Mouse (Mus musculus): ENCODE measurements around the gene Optn. TPM values are rescaled to one million over a fixed set of nuclear protein-coding genes. Genes with fewer than 3 reads are reported as not detected.

Optn gene
- total and polyA plus RNA-seq, 2 experiments from 2014 or later = 28.7 to 35.0 TPM

DNA sequence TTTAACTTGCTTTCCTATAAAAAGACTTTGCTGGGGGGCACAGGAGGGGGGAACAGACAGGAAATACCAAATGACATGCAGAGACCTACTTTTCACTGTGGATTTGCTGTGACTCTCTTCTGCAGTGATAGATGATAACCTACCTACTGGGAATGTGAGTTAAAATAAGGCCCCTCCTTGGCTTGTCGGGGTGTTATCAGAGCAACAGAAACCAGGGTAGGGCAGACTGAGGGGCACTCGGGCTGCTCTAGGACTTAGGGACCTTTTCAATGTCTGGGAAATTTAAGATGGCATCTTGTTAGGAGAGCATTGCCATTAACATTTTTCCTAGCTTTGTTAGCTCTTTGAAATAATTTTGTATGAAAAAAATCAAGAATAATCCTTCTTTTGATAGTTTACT is 40.6 kb downstream of the Optn start:
- DNase-seq (ENCODE audit: low spot score) (no peak), ATAC-seq (ENCODE audit: low FRiP score) (no peak)
- Histone ChIP-seq H3K4me2 (ENCODE audit: low read depth, low read length, poor library complexity, severe bottlenecking) (no peak overlapping the region), H3K27me3 (ENCODE audit: insufficient read depth, low read length) (no peaks in the 10 kb centered on the region), H3K9ac (replicated peaks; ENCODE audit: low read length, poor library complexity, severe bottlenecking) (no peak overlapping the region), H3K9me3 (ENCODE audit: low read length) (no peaks in the 10 kb centered on the region), H3K4me1 (ENCODE audit: insufficient read depth, low read length) (no peaks in the 10 kb centered on the region), H3K36me3 (ENCODE audit: insufficient read depth, low read length) (peaks cover 16% of the 10 kb centered on the region), H3K27ac (ENCODE audit: low read depth, low read length) (no peak overlapping the region), H3K4me3 (ENCODE audit: low read depth, low read length) (no peak overlapping the region)
- no peak for TF ChIP-seq CTCF (IDR thresholded peaks at IDR 0.05)
- 84% methylated on average over 2 of the region's 2 CpGs for WGBS

DNA sequence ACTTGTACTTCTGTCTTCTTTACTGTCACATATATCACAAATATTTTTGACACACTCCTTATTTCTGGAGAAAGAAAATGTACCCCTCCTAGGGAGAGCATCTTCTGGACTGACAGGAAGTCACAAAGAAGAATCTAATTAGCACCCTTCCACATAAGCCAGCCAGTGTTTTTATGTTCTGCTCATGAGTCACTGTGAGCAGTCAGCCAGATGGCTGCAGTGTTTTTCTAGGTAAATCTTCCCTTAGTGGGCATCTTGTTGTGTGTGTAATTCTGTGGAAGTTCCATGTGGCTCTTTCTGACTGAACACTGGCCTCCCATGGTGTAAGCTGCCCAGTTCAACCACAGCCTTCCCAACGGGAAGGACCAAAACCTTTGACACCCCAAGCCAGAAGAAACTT is 44.1 kb downstream of the Optn start:
- no peak for ATAC-seq (ENCODE audit: low FRiP score)
- TF ChIP-seq CTCF (IDR thresholded peaks at IDR 0.05) = no peak

GRCm38 (mm10) chr2:5016922-5017321 is 46.9 kb downstream of the Optn start:
- H3K27ac ChIP-seq (ENCODE audit: low read depth, low read length) = no peak overlapping the region
- H3K9ac ChIP-seq (replicated peaks; ENCODE audit: low read length, poor library complexity, severe bottlenecking) = no peak overlapping the region
- peaks cover 4% of the 10 kb centered on the region for H3K36me3 ChIP-seq (ENCODE audit: insufficient read depth, low read length)
- no peaks in the 10 kb centered on the region for H3K4me1 ChIP-seq (ENCODE audit: insufficient read depth, low read length)
- TF ChIP-seq CTCF (IDR thresholded peaks at IDR 0.05) = no peak
- WGBS = 91% methylated on average over 7 of the region's 7 CpGs
- H3K4me3 ChIP-seq (ENCODE audit: low read depth, low read length) = no peak overlapping the region
- H3K27me3 ChIP-seq (ENCODE audit: insufficient read depth, low read length) = no peaks in the 10 kb centered on the region
- no peaks in the 10 kb centered on the region for H3K9me3 ChIP-seq (ENCODE audit: low read length)
- H3K4me2 ChIP-seq (ENCODE audit: low read depth, low read length, poor library complexity, severe bottlenecking) = no peak overlapping the region
- no peak for DNase-seq (ENCODE audit: low spot score)
- ATAC-seq (ENCODE audit: low FRiP score) = no peak

More for the DNA sequence above, 44.1 kb downstream of the Optn start:
- DNase-seq (ENCODE audit: low spot score) = no peak
- Histone ChIP-seq H3K27ac (ENCODE audit: low read depth, low read length) (no peak overlapping the region), H3K36me3 (ENCODE audit: insufficient read depth, low read length) (peaks cover 4% of the 10 kb centered on the region), H3K4me1 (ENCODE audit: insufficient read depth, low read length) (no peaks in the 10 kb centered on the region), H3K9ac (replicated peaks; ENCODE audit: low read length, poor library complexity, severe bottlenecking) (no peak overlapping the region), H3K27me3 (ENCODE audit: insufficient read depth, low read length) (no peaks in the 10 kb centered on the region), H3K4me2 (ENCODE audit: low read depth, low read length, poor library complexity, severe bottlenecking) (no peak overlapping the region), H3K4me3 (ENCODE audit: low read depth, low read length) (no peak overlapping the region), H3K9me3 (ENCODE audit: low read length) (no peaks in the 10 kb centered on the region)
- 64% methylated on average over 1 of the region's 1 CpGs for WGBS

GRCm38 (mm10) chr2:5015527-5015926 is 48.3 kb downstream of the Optn start:
- no peak overlapping the region for H3K9ac ChIP-seq (replicated peaks; ENCODE audit: low read length, poor library complexity, severe bottlenecking)
- no peak overlapping the region for H3K4me3 ChIP-seq (ENCODE audit: low read depth, low read length)
- no peak overlapping the region for H3K27ac ChIP-seq (ENCODE audit: low read depth, low read length)
- no peak for DNase-seq (ENCODE audit: low spot score)
- WGBS = 77% methylated on average over 6 of the region's 6 CpGs
- H3K9me3 ChIP-seq (ENCODE audit: low read length) = no peaks in the 10 kb centered on the region
- no peaks in the 10 kb centered on the region for H3K4me1 ChIP-seq (ENCODE audit: insufficient read depth, low read length)
- H3K36me3 ChIP-seq (ENCODE audit: insufficient read depth, low read length) = peaks cover 4% of the 10 kb centered on the region
- H3K4me2 ChIP-seq (ENCODE audit: low read depth, low read length, poor library complexity, severe bottlenecking) = no peak overlapping the region
- no peak for ATAC-seq (ENCODE audit: low FRiP score)
- TF ChIP-seq CTCF (IDR thresholded peaks at IDR 0.05) = no peak
- H3K27me3 ChIP-seq (ENCODE audit: insufficient read depth, low read length) = no peaks in the 10 kb centered on the region

- no peak for ATAC-seq (ENCODE audit: low FRiP score)
- no peak overlapping the region for H3K27ac ChIP-seq (ENCODE audit: low read depth, low read length)
- H3K4me1 ChIP-seq (ENCODE audit: insufficient read depth, low read length) = no peaks in the 10 kb centered on the region
- H3K9ac ChIP-seq (replicated peaks; ENCODE audit: low read length, poor library complexity, severe bottlenecking) = no peak overlapping the region
- H3K36me3 ChIP-seq (ENCODE audit: insufficient read depth, low read length) = peaks cover 2% of the 10 kb centered on the region
- no peaks in the 10 kb centered on the region for H3K27me3 ChIP-seq (ENCODE audit: insufficient read depth, low read length)
- DNase-seq (ENCODE audit: low spot score) = no peak
- H3K9me3 ChIP-seq (ENCODE audit: low read length) = no peaks in the 10 kb centered on the region
- WGBS = 78% methylated on average over 7 of the region's 7 CpGs
- H3K4me2 ChIP-seq (ENCODE audit: low read depth, low read length, poor library complexity, severe bottlenecking) = no peak overlapping the region
- no peak overlapping the region for H3K4me3 ChIP-seq (ENCODE audit: low read depth, low read length)
- TF ChIP-seq CTCF (IDR thresholded peaks at IDR 0.05) = no peak
Observed at GRCm38 (mm10) chr2:5014616-5015015, 49.2 kb downstream of the Optn start.

- Histone ChIP-seq H3K9ac (replicated peaks; ENCODE audit: low read length, poor library complexity, severe bottlenecking) (no peak within 1 kb of the TSS), H3K4me2 (ENCODE audit: low read depth, low read length, poor library complexity, severe bottlenecking) (peak within 1 kb of the TSS; percentile 80), H3K27ac (ENCODE audit: low read depth, low read length) (no peak within 1 kb of the TSS), H3K4me3 (ENCODE audit: low read depth, low read length) (peak within 1 kb of the TSS; percentile 50), H3K27me3 (ENCODE audit: insufficient read depth, low read length) (no peaks in the 10 kb centered on the region), H3K36me3 (ENCODE audit: insufficient read depth, low read length) (no peaks in the 10 kb centered on the region), H3K4me1 (ENCODE audit: insufficient read depth, low read length) (no peaks in the 10 kb centered on the region), H3K9me3 (ENCODE audit: low read length) (no peaks in the 10 kb centered on the region)
- DNase-seq (ENCODE audit: low spot score) (peak; percentile 98), ATAC-seq (ENCODE audit: low FRiP score) (peak; percentile 100)
- no peak for TF ChIP-seq CTCF (IDR thresholded peaks at IDR 0.05)
- 5% methylated on average over 32 of the region's 32 CpGs for WGBS
Observed at GRCm38 (mm10) chr2:5012491-5013324, 51.1 kb downstream of the Optn start, which contains the start of gene Mcm10. Gene Mcm10, minus strand, starts transcription at chr2:5012791.
